Mouse (Mus musculus) midbrain, embryonic 16.5 days (tissue): Measurements from ENCODE around the gene Nrm. TPM values are rescaled to one million over a fixed set of nuclear protein-coding genes. Genes with fewer than 3 reads are reported as not detected.
A peak's percentile ranks its signal among the peaks of the same experiment; 100 is the strongest.

Experiments used
- ATAC-seq: fragments of 200-750 bp; cut with Nextera tagmentation; 2 replicates; pipeline ENCODE4 v1.8.0; 2017; ENCODE audit warnings: moderate TSS enrichment
- H3K27ac ChIP-seq: fragments of 300-500 bp; sonication (generic); 2 replicates; pipeline ENCODE4 v1.5.1; 2014; ENCODE audit warnings: mild to moderate bottlenecking, low read length, mixed read lengths
- H3K27me3 ChIP-seq: fragments of 300-500 bp; sonication (generic); 2 replicates; pipeline ENCODE4 v1.6.1; 2014; ENCODE audit warnings: low read depth, low read length, mixed read lengths; ENCODE audit not compliant: control insufficient read depth, insufficient read depth
- H3K36me3 ChIP-seq: fragments of 300-500 bp; sonication (generic); 2 replicates; pipeline ENCODE4 v1.6.1; 2014; ENCODE audit warnings: mild to moderate bottlenecking, low read length, moderate library complexity, mixed read lengths; ENCODE audit not compliant: control insufficient read depth, insufficient read depth
- H3K4me1 ChIP-seq: fragments of 300-500 bp; sonication (generic); 2 replicates; pipeline ENCODE4 v1.6.1; 2014; ENCODE audit warnings: mild to moderate bottlenecking, low read length, mixed read lengths; ENCODE audit not compliant: control insufficient read depth, insufficient read depth
- H3K4me2 ChIP-seq: fragments of 300-500 bp; sonication (generic); 2 replicates; pipeline ENCODE4 v1.6.1; 2014; ENCODE audit warnings: mild to moderate bottlenecking, low read length, mixed read lengths
- H3K4me3 ChIP-seq: fragments of 300-500 bp; sonication (generic); 2 replicates; pipeline ENCODE4 v1.5.1; 2014; ENCODE audit warnings: low read depth, mild to moderate bottlenecking, low read length, moderate library complexity, mixed read lengths
- H3K9ac ChIP-seq: fragments of 300-500 bp; sonication (generic); 2 replicates; pipeline ENCODE4 v1.6.1; 2014; ENCODE audit warnings: low read depth, low read length, mixed read lengths
- H3K9me3 ChIP-seq: fragments of 300-500 bp; sonication (generic); replicated peaks from 2 replicates; pipeline ENCODE4 v1.6.1; 2014; ENCODE audit warnings: mild to moderate bottlenecking, low read length, mixed read lengths; ENCODE audit not compliant: control insufficient read depth, poor library complexity, severe bottlenecking
- WGBS: fragments of 180-500 bp; shearing (Covaris S2); extraction: QIAGEN DNeasy Blood & Tissue Kit; methylation state at CpG from one replicate; pipeline ENCODE4 v1.1.7; 2014; 5-methylcytosine and 5-hydroxymethylcytosine counted together
- polyA plus RNA-seq: library from polyadenylated mRNA; unstranded; fragments of >200 nt; fragmentation: Nextera tagmentation; extraction: Ambion mirVana; gene quantifications from 2 replicates; pipeline ENCODE4 v1.2.1, GENCODE M21; 2015

Nrm gene
- polyA plus RNA-seq, 1 experiment from 2014 or later = 14.6 TPM

DNA sequence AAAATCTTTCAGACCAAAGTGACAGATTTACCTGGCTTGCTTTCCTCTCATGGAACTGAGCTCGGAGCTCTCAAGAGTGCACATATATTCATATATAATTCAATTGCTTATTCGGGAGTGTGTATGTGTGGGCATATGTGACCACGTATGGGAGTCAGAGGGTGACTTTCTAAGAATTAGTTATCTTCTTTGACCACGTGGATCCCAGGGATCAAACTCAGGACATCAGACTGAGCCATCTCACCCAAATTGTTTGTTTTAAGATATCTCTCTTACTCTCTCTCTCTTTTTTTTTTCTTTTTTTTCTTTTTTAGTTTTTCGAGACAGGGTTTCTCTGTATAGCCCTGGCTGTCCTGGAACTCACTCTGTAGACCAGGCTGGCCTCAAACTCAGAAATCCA lies 41.0 kb upstream of the Nrm start:
- H3K4me3 ChIP-seq = no peak overlapping the region
- H3K27ac ChIP-seq = no peak overlapping the region
- peaks cover 8% of the 10 kb centered on the region; the same call in 1 of the 2 replicates for H3K27me3 ChIP-seq
- 81% methylated on average over 5 of the region's 5 CpGs for WGBS
- H3K4me2 ChIP-seq = no peak overlapping the region
- H3K9ac ChIP-seq = no peak overlapping the region
- H3K9me3 ChIP-seq = no peaks in the 10 kb centered on the region
- no peak for ATAC-seq
- peaks cover 29% of the 10 kb centered on the region for H3K4me1 ChIP-seq
- H3K36me3 ChIP-seq = no peaks in the 10 kb centered on the region

DNA sequence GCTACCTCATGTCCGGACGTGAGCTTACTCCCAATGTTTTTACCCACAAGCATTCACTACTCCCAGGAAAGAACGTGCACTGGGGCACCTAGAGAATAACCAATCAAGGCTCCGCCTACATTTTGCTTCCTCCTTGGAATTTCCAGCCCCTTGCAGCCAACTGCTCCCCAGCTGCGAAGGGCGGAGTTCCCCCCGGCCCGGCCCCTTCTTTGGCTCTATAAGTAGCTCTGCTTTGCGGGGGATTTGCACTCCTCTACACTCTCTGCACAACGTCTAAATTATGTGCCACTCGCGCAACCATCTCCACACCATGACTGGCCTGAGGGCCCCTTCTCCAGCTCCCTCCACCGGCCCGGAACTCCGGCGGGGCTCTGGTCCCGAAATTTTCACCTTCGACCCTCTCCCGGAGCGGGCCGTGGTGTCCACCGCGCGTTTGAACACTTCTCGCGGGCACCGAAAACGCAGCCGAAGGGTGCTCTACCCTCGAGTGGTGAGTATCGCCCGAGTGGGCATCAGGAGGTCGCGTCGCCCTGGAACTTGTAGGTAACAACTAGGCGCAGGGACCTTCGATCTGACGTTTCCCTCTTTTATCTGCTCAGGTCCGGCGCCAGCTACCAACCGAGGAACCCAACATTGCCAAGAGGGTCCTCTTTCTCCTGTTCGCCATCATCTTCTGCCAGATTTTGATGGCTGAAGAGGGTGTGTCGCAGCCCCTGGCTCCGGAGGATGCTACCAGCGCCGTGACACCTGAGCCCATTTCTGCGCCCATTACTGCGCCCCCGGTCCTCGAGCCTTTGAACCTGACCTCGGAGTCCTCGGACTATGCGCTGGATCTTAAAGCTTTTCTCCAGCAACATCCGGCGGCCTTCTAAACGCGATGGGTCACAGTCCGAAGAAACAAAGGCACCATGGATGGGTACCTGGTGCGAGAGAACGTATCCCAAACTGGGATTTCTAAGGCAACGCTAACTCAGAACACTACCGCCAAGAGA lies 39.4 kb upstream of the Nrm start, which contains the start of gene Ier3:
Gene Ier3 (plus strand): TSS at position 246 of the 992 bp plus-strand sequence.
- under 1% methylated on average over 62 of the region's 62 CpGs for WGBS
- peak within 1 kb of the TSS; percentile 82 for H3K9ac ChIP-seq
- peak within 1 kb of the TSS; percentile 79 for H3K4me2 ChIP-seq
- no peaks in the 10 kb centered on the region for H3K9me3 ChIP-seq
- H3K36me3 ChIP-seq = peaks cover 6% of the 10 kb centered on the region; the same call in 1 of the 2 replicates
- peaks cover 29% of the 10 kb centered on the region for H3K4me1 ChIP-seq
- peak within 1 kb of the TSS; percentile 70 for H3K4me3 ChIP-seq
- peaks cover 8% of the 10 kb centered on the region; the same call in 1 of the 2 replicates for H3K27me3 ChIP-seq
- peak within 1 kb of the TSS; percentile 84; the same call in 1 of the 2 replicates for H3K27ac ChIP-seq
- ATAC-seq = no peak

DNA sequence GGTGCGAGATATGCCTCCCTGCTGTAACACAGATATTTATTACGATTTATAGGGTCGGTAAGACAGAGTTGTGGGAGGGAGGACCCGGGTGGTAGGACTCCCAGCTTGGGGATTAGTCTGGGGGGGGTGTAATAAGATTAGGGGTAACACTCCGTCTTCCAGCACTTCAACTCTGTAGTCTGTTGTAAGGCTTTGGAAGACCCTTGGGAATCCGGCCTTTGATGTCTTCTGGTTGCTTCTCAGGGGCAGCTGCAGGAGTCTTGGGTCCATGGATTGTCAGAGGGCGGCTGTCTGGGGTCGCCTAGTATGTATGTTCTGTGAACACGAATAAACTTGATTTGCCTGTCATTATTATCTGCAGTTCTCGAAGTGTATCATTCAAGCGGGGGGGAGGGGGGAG lies 38.6 kb upstream of the Nrm start:
- ATAC-seq = peak; percentile 22; the same call in 1 of the 2 replicates
- H3K27me3 ChIP-seq = peaks cover 8% of the 10 kb centered on the region; the same call in 1 of the 2 replicates
- H3K9ac ChIP-seq = peak overlapping the region; percentile 82
- WGBS = 1% methylated on average over 11 of the region's 11 CpGs
- peaks cover 29% of the 10 kb centered on the region for H3K4me1 ChIP-seq
- peak overlapping the region; percentile 84 for H3K27ac ChIP-seq
- H3K9me3 ChIP-seq = no peaks in the 10 kb centered on the region
- H3K4me2 ChIP-seq = peak overlapping the region; percentile 79
- H3K36me3 ChIP-seq = peaks cover 6% of the 10 kb centered on the region; the same call in 1 of the 2 replicates
- H3K4me3 ChIP-seq = peak overlapping the region; percentile 70

DNA sequence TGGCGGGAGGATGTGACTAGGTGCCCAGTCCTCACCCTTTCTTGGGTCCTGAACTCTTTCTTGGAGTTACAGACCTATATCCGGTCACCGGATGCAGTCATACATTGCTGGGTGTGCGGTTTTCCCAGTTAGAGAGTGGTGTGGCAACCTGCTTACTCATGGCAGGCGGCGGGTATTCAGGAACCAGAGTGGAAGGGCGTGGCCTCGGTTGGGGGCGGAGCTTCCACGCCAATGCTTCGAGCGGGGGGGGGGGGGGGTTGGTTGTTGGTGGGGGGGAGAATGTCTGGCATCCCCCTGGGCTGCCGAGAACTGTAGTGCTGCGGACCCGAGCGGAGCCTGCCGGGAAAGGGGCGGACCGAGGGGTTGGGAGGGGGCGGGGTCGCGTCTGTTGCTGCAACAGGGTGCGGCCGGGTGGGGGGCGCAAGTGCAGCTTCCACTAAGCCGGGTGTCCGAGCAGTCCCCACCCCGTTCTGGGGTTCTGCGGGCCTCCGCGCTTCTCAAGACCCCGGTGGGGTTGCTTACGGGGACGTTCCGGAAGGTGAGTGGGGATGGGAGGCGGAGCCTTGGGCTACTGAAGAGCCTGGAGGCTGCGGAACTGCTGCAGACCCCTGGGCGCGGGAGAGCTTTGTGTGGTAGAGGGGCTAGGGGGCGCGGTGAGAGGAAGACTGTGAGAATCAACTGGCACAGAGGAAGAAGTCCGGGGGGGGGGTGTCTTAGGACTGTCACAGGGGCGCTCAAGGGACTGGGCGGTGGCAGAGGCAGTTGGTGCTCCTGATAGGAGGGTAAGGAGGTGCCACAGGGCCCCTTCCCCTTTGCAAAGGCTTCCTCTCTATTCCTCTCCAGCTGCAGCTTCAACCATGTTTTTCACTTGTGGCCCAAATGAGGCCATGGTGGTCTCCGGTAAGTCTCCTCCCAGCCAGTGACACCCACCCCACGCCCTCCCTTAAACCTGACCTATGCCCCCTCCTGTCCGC lies 37.9 kb upstream of the Nrm start, which contains the start of gene Flot1:
Gene Flot1 (plus strand): TSS at position 267 of the 974 bp plus-strand sequence.
- Histone ChIP-seq H3K4me3 (peak within 1 kb of the TSS; percentile 70), H3K4me2 (peak within 1 kb of the TSS; percentile 79)
- under 1% methylated on average over 38 of the region's 47 CpGs for WGBS

DNA sequence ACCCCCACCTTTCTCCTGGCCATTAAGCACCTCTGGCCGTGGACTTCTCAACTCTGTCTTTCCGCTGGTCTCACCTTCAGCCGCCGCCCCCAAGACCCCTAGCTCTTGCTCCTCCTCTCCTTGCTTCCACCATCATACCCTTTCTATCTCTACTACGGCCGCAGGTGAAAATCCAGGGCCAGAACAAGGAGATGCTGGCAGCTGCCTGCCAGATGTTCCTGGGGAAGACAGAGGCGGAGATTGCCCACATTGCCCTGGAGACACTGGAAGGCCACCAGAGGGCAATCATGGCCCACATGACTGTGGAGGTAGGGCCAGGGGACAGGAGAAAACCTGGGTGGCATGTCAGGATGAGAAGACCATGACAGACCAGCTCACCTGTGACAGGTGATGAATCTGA lies 36.7 kb upstream of the Nrm start:
- Histone ChIP-seq H3K27ac (peak overlapping the region; percentile 84; the same call in 1 of the 2 replicates), H3K36me3 (peaks cover 6% of the 10 kb centered on the region; the same call in 1 of the 2 replicates), H3K4me2 (peak overlapping the region; percentile 79), H3K4me1 (peaks cover 29% of the 10 kb centered on the region), H3K9me3 (no peaks in the 10 kb centered on the region), H3K4me3 (peak overlapping the region; percentile 70), H3K9ac (peak overlapping the region; percentile 82), H3K27me3 (peaks cover 6% of the 10 kb centered on the region; the same call in 1 of the 2 replicates)
- WGBS = 74% methylated on average over 7 of the region's 7 CpGs
- ATAC-seq = no peak

More for the DNA sequence above, 37.9 kb upstream of the Nrm start, which contains the start of gene Flot1:
- Histone ChIP-seq H3K9me3 (no peaks in the 10 kb centered on the region), H3K36me3 (peaks cover 6% of the 10 kb centered on the region; the same call in 1 of the 2 replicates), H3K9ac (peak within 1 kb of the TSS; percentile 82), H3K27ac (peak within 1 kb of the TSS; percentile 84), H3K4me1 (peaks cover 29% of the 10 kb centered on the region), H3K27me3 (peaks cover 8% of the 10 kb centered on the region; the same call in 1 of the 2 replicates)
- ATAC-seq = peak; percentile 89

DNA sequence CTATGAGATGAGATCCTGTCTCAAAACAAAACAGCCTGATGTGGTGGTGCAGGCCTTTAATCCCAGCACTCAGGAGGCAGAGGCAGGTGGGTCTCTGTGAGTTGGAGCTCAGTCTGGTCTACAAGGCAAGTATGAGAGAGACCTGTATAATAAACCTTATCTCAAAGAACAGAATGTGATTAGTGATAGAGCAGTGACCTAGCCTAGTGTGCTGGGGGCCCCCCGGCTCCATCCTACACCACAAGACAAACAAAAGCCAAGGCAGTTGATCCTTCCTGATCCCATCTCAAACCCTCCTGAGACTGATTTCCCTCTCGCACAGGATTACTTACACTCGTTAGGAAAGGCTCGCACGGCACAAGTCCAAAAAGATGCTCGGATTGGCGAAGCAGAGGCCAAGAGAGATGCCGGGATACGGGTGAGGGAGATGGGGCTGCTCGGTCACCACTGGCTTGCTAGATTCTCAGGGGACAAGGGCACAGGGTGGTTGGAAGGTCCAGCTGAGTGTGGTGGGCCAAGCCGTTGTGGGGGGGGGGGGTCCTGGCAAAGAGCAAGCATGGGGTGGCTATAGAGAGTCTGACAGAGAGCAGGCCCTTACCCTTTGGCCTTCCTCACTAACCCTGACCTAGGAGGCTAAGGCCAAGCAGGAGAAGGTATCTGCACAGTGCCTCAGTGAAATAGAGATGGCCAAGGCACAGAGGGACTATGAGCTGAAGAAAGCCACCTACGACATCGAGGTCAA lies 35.8 kb upstream of the Nrm start:
- H3K36me3 ChIP-seq = peaks cover 6% of the 10 kb centered on the region; the same call in 1 of the 2 replicates
- no peak for ATAC-seq
- 87% methylated on average over 13 of the region's 13 CpGs for WGBS
- peaks cover 31% of the 10 kb centered on the region for H3K4me1 ChIP-seq
- H3K4me2 ChIP-seq = no peak overlapping the region
- H3K27ac ChIP-seq = no peak overlapping the region
- no peaks in the 10 kb centered on the region for H3K9me3 ChIP-seq
- no peak overlapping the region for H3K9ac ChIP-seq
- no peaks in the 10 kb centered on the region for H3K27me3 ChIP-seq
- H3K4me3 ChIP-seq = no peak overlapping the region

DNA sequence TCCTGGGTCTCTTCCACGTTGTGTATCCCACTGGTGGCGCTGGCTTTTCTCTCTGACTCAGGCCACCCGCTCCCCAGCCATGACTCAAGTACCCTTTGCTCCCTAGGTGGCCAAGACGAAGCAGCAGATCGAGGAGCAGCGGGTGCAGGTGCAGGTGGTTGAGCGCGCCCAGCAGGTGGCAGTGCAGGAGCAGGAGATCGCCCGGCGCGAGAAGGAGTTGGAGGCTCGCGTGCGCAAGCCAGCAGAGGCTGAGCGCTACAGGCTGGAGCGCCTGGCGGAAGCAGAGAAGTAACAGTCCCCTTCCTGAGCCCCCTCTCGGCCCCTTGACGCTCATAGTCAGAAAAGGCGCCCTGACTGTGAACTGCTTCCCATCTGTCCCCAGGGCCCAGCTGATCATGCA lies 31.4 kb upstream of the Nrm start:
- H3K4me2 ChIP-seq = no peak overlapping the region
- peak; percentile 39; the same call in 1 of the 2 replicates for ATAC-seq
- peaks cover 16% of the 10 kb centered on the region for H3K36me3 ChIP-seq
- WGBS = 3% methylated on average over 21 of the region's 21 CpGs
- peaks cover 21% of the 10 kb centered on the region for H3K4me1 ChIP-seq
- H3K4me3 ChIP-seq = no peak overlapping the region
- no peak overlapping the region for H3K27ac ChIP-seq
- no peaks in the 10 kb centered on the region for H3K9me3 ChIP-seq
- no peak overlapping the region for H3K9ac ChIP-seq
- H3K27me3 ChIP-seq = no peaks in the 10 kb centered on the region
